ENCODE assay signal across 14 mouse cellular contexts in genomic region chr12:25309234-25309633, GRCm38 (mm10).
"Had no signal": no experiment of that assay in that cellular context is flagged by ENCODE, and none has a peak within 500 bp of the region (broad histone marks: within the 10 kb centered on the region; RNA-seq: fewer than 3 reads in every experiment).

No protein-coding gene starts in this region.

- H3K4me3 ChIP-seq: layer of hippocampus, adult 2 months; limb, embryonic 10.5 days; limb, embryonic 13.5 days; liver, embryonic 13.5 days; megakaryocyte, embryonic 14.5 days; midbrain, embryonic 10.5 days; midbrain, embryonic 13.5 days had no signal

- DNase-seq: kidney, adult 2 months; kidney, postnatal 25 days; layer of hippocampus, adult 9-11 months; liver, embryonic 13.5 days; lung, adult 2 months; thymus, postnatal 25 days had no signal

- H3K9ac ChIP-seq: limb, embryonic 13.5 days; liver, embryonic 13.5 days; midbrain, embryonic 13.5 days had no signal

- H3K27me3 ChIP-seq: limb, embryonic 13.5 days; liver, embryonic 13.5 days; midbrain, embryonic 13.5 days had no signal

- H3K36me3 ChIP-seq: limb, embryonic 10.5 days; limb, embryonic 13.5 days; liver, embryonic 13.5 days; midbrain, embryonic 10.5 days; midbrain, embryonic 13.5 days had no signal

- H3K4me1 ChIP-seq: liver, embryonic 13.5 days had no signal

- ATAC-seq: midbrain, embryonic 13.5 days; midbrain, embryonic 16.5 days had no signal

- H3K9me3 ChIP-seq: limb, embryonic 10.5 days; limb, embryonic 13.5 days; liver, embryonic 13.5 days; megakaryocyte, embryonic 14.5 days; midbrain, embryonic 10.5 days; midbrain, embryonic 13.5 days had no signal

- H3K4me2 ChIP-seq: limb, embryonic 13.5 days; liver, embryonic 13.5 days; midbrain, embryonic 13.5 days had no signal

- H3K27ac ChIP-seq: kidney, postnatal 0 days; layer of hippocampus, adult 2 months; limb, embryonic 10.5 days; limb, embryonic 13.5 days; liver, embryonic 13.5 days; midbrain, embryonic 10.5 days; midbrain, embryonic 13.5 days had no signal
